Mouse (Mus musculus): ENCODE data around the gene Strn.

GRCm38 (mm10) chr17:78710258-78710657 lies 26.7 kb downstream of the Strn start:
- TF ChIP-seq POLR2A (IDR thresholded peaks at IDR 0.05; ENCODE audit: borderline replicate concordance, control insufficient read depth, low read depth, low read length) (no peak), CTCF (IDR thresholded peaks at IDR 0.05; ENCODE audit: control insufficient read depth, insufficient read depth, low read length) (no peak)
